Mouse (Mus musculus) heart, adult 18-20 months (tissue): ENCODE measurements around the gene Serpine3. TPM values are rescaled to one million over a fixed set of nuclear protein-coding genes. Genes with fewer than 3 reads are reported as not detected.

Experiments
- DNase-seq, 2 experiments: peaks; one replicate each; pipeline ENCODE4 v3.0.0; 2021 to 2022; ENCODE audit warnings: mixed read lengths in 1 of 2
- long read RNA-seq, 2 experiments: library from polyadenylated mRNA; stranded (forward); transcript quantifications; one replicate each; pipeline ENCODE4 v2.0.0; 2021
- total RNA-seq, 2 experiments: library from RNA; stranded (reverse); gene quantifications; 2 replicates each; pipeline ENCODE4 v1.2.3; 2021

Gene Serpine3
- total RNA-seq = not detected
- long read RNA-seq, experiment 1 = 0 reads
- long read RNA-seq, experiment 2 = 0 reads

DNA sequence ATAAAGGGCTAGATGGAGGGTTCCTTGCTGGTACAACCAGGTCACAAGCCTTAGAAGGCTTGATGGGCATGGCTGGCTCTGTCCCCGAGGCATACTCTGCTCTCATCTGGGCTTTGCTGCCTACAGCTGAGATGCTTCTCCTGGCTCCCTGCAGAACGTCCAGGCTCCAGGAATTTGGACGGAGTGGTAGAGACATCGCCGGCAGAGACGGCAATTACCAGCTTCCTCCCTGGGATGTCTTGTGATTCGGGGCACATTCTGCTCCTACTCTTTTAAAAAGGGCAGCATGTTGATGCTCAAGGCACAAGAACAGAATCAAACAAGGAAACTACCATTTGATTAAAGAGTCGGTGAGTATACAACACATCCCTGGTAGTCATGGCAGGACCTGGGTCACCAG, at the start of gene Serpine3:
TSS of gene Serpine3 (plus strand) at position 301 of the 400 bp plus-strand sequence.
- DNase-seq = no peak

DNA sequence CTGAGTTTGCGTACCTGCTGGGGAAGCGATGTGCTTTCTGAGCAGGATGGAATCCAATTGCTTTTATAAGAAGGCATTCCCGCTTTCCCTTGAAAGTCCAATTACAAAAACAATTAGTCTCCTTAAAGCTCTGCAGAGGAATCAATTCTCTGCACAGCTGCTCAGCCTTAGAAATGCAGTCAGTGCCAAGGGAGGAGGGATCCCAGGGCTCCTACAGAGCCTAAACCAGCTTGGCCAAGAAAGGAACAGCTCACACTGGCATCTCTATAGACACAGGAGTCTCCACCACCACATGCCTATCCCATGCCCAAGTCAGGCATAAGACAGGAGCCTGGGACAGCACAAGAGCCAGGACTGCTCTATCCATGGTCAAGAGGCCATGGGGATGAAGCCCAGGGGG, 41.1 kb upstream of the Serpine3 start:
- DNase-seq = no peak

DNA sequence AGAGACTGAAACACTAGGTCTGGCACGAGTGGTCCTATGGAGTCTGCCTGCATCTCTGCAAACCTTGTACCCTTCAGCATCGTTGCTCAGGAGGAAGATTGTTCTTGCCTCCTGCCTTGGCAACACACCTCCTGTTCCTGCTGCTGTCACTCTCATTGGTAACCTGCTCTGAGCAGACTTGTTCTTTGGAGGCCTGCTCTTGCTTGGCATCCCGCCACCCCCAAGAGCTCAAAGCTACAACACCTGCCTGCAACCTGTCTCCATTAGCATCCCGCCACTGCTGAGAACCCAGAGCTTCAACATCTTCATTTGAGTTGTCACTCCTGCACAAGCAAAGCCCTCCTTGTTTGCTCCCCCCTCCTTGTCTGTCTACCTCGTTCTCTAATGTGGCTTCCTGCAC, 35.5 kb upstream of the Serpine3 start:
- DNase-seq = no peak

DNA sequence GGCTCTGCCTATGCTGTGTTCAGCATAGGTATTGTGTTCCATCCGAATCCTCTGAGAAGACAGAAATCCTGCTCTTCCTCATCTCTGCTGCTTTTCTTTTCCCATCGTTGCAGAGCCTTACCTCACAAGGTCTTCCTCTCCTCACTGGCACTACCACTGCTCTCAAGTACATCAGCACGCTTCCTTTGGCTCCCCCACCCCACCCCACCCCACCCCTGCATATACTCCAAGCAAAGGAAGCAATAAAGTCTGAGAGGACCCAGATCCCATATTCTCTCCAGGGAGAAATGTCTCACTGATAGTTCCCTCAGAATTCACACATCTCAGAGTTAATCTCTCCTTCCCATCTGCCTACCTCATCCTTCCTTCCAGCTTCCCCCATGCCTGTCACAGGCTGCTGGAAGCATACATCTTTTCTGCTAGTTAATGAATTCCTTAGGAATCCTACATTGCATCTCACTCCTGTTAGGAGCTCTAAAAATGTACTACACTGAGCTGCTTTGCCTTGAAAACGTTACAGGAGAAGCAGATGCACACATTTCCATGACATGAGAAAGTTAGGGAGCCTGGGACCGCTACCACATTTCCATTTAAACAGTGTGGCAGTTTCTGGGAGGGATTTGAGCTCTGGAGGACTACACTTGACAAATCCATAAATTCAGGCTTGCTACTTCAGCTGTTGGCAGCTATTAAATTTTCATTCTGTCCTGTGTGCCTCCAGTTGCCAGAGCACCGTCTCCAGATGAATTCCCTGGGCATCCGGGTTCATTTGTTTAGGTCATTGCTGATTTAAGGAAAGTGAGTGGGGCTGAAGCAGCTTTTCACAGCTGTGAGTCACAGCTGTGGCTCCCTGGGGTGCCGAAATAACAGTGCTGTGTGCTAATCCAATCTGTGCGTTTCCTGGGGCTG, 25.8 kb upstream of the Serpine3 start:
- DNase-seq = peak; percentile 23 to 25

DNA sequence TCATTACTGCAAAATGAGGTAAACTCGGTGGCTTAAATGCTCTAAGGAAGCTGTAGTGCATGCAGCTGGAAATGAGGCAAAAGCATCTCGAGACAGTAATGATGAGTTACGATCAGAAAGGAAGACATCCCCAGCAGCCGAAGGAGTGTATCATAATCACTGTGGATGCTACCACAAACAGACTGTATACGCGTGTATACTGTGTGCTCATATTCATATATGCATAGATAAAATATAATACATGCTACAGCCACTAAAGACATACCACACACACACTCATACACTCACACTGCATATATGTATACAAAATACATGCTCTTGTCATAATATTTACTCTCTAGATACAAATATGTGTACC, 25.1 kb upstream of the Serpine3 start:
- DNase-seq = no peak

DNA sequence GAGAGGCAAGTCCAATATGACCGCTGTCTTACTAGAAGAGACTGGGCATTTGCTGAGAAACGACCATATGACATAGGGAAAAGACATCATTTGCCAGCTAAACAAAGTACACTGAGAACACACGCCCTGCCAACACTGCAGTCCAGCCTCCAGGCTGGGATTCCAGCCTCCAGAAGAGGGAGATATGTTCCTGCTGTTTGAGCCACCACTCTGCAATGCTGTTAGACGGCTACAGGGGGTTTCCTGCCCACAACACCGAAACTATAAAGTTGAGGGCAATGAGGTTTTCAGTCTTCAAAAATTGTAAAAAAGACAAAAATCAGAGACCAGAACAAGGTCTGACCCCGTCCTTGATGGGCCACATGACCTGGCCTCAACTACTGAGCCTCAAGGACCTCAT, 24.4 kb upstream of the Serpine3 start:
- DNase-seq = peak; percentile 30 to 49

DNA sequence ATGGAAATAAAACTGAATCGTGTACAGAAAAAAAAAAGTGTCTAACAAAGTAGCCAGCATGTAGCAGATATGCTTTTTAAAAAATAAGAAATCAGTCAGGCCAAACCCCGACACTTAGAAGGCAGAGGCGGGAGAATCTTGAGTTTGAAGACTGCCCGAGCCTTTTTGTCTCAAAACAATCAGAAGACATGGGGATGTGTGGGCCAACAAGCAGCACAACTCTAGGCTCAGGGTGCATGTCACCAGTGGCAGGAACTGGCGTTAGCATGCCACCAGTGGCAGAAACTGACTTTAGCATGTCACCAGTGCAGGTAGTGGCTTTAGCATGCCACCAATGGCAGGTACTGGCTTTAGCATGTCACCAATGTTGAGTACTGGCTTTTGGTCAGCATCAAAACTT, 23.9 kb upstream of the Serpine3 start:
- DNase-seq = no peak

DNA sequence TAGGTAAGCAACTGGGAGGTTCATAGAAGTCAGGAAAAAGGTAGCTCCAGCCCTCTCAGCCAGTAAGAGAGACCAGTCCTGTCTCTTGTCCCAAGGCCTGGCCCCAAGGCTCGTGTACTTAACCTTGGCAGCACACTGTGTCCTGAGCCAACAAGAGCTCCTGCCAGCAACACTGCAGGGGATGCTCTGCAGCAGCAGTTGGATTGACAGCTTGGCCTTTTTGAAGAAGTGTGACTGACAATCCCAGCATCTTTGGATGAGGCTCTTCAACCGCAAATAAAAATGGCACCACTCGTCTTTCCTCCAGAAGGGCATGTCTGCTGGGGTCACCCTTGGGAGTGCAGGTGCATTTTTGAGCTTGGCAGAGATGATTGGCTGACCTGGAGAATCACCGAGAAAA, 23.1 kb upstream of the Serpine3 start:
- DNase-seq = peak in 1 of 2 experiments; percentile 25

DNA sequence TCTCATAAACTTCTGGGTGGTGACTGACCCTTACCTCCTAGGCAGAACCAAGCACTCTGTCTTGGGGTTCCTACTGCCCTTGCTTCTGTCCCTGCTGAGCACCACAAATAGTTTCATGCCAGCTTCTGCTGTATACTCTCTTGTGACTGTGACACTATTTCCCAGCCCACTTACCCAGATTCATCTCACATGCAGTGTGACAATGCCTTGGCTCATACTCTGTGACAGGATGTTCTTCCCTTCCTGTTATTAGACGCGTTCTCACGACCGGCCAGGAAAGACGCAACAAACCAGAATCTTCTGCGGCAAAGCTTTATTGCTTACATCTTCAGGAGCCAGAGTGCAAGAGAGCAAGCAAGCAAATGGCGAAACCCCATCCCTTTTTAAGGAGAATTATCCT, 21.1 kb upstream of the Serpine3 start:
- DNase-seq = peak in 1 of 2 experiments; percentile 21

DNA sequence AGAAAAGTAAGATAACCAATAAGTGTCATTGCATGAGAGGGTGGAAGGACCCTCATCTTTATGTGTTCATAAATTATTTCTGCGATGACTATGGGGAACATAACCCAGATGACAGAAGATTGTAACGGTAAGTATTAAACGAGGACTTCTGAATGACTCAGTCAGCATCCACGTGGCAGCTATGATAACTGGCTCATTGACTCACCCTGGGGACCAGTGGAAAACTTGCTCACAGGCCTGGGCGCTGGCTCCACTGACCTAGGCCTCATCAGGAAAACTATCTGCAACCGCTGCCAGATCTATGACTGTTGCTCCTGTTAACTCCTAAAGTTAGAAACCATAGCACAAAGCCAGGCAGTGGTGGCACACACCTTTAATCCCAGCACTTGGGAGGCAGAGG, 15.1 kb upstream of the Serpine3 start:
- DNase-seq = no peak

DNA sequence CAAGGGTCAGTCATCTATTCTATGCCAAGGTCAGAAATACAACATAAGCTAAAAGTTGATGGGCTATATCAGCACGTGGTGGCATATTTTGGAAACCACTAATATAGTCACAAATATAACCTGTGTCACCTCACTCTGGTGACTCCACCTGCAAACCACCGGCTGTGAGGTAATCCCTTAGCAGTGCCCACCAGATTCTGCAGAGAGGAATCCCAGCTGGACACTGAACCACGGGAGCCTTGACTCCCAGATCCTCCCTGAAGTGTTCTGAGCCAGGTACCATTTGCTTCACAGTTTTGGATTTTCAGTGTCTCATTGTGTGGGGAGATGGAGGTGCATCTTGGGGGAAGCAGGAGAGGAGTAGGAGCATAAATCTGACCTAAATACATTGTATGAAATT, 13.1 kb upstream of the Serpine3 start:
- no peak for DNase-seq

DNA sequence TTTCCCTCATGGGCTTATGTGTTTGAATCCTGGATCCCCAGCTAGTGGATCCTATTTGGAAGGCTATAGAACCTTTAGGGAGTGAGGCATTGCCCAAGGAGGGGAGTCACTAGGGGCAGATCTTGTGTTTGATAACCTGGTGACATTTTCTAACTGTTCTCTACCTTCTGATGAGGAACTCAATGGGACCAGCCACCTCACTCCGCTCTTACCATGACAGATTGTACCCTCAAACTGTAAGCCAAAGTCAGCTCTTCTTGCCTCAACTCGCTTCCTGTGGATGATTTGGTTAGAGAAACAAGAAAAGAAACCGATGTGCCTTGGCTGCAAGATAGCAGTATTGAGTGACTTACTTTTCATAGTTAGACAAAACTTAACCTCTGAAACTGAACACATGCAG, 11.7 kb upstream of the Serpine3 start:
- no peak for DNase-seq

DNA sequence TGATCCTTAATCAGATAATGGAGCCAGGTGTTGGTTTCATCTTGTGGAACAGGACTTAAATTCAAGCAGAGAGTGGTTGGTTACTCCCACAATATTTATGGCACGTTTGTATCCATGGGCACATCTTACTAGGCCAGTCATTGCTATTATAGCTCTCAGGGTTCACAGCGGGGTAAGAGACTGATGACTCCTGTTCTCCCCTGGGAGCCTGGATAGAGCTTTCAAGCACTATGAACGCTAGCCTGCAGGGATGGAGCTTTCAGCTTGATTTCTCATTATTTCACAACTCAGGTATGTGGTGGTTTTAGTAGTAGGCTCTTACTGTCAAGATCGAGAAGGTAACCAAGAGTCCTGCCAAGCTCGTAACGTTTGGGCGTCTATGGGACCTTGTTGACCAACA, 7.5 kb upstream of the Serpine3 start:
- DNase-seq = no peak

DNA sequence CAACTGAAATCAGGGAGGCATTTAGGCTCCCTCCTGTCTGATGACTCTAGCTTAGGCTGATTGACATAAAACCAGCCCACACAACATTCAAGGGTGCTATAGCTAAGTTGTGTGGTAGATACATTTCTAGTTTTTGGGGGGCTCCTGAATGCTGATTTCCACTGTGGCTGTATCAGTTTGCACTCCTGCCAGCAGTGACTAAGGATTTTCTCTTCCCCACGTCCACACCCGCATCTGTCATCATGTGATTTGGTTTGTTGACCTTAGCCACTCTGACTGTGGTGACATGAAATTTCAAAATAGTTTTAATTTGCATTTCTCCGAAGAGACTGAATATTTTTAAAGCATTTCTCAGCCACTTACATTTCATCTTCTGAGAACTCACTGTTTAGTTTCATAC, 6.0 kb upstream of the Serpine3 start:
- no peak for DNase-seq

DNA sequence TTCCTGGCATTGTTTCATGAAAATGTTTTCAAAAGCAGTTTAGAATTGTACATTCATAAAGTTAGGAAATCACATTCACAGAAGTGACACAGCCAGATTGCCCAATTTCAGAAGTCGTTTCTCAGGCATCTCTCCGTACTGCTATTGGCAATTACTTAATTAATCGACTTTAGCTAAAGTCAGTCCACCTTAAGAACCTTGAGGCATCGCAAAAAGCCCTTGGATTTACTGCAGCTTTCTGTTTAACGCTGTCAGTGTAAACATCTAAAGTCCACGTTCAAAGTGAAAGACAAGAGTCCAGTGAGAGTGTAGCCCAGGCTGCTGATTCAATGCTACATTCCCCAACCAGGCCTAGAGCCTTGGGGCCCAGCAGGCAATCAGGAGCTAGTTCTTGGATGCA, 1.1 kb upstream of the Serpine3 start:
- no peak for DNase-seq

DNA sequence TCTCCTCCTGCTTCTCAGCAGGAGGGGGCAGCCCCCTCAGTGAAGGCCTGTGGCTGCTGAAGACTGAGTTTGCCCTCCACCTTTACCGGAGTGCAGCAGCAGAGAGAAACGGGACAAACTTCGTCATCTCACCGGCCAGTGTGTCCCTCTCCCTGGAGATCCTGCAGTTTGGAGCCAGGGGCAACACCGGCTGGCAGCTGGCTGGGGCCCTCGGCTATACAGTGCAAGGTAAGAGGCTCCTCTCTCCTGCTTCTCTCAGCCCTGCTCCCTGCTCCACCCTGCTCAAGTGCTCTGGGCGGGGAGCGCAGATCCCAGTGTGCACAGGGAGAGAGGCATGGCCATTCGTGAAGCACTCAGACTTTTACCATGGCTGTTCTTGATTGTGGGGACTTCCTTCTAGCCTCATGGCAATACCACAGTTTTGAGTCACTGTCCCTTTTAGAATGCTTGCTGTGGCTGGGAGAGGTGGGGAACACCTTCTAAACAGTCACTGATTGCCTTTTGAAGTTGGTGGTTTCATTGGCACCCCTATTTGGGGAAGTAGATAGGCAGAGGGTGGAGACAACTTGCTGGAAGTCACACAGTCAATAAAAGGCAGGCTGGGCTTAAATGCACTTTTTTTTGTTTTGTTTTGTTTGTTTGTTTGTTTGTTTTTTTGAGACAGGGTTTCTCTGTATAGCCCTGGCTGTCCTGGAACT, 1.7 kb downstream of the Serpine3 start:
- no peak for DNase-seq

DNA sequence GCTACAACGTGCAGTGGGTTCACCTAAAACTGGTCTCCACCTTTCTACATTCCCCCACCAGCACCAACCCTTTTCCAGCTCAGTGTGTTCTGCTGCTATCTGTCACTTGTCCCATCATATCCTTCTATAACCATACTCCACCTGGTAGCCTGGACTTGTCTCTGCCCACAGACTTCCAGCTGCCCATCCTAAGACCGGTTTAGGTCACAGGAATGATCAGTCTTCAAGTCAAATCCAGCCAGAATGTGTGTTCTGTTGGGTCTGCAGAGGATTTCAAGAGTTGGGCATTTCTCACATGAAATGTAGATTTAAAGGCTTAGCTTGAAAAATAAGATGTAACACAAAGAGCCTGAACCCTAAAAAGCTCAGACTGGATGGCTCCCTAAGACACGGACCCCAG, 10.2 kb downstream of the Serpine3 start:
- no peak for DNase-seq

DNA sequence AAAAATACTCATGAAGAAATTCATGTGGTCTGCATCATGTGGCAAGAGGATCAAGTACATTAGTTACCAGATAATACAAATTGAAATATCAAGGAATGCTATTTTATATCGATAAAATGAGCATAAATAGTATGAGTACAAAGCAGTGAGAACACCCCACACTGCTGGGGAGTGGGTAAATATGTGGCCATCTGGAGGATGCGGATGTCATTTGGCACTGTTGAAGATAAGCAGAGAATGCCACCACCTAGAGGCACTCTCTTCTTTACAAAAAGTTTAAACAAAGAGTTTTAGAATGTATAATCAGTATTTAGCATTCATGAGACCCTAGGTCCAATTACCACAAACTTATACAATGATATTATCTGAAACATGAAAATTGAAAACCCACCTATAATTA, 54.7 kb downstream of the Serpine3 start:
- no peak for DNase-seq

DNA sequence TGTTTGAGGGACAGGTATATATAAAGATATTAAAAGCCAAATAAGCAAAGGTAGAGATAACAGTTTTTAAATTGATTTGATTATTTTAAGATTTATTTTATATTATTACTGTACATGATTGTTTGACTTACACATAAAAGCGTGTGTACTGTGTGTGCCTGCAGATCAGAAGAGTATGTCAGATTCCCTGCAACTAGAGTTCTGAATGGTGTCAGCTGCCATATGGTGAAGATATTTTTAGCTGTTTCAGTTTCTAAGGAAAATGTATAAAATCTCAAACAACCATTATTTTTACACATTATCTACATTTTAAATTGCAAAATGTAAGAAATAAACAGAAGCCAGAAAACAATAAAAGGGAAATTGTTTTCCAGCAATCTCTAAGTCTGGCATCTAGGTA, 58.2 kb downstream of the Serpine3 start:
- no peak for DNase-seq

DNA sequence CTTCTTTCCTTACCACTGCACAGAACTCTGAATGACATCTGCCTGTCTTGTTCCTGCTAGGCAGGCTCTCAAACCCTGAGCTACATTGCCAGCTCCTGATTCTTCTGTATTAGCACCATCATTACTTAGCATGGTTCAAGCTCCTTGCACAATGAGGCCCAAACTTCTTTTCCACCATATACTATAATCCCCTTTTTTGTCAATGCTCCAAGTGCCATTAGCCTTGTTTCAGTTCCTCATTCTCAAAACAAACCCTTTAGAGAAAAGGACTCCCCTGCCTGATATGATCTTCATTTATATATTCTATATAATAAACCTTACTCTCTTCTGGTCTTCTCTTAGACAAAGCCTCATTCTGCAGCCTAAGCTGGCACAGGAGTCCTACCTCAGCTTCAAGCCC, 61.1 kb downstream of the Serpine3 start:
- no peak for DNase-seq

DNA sequence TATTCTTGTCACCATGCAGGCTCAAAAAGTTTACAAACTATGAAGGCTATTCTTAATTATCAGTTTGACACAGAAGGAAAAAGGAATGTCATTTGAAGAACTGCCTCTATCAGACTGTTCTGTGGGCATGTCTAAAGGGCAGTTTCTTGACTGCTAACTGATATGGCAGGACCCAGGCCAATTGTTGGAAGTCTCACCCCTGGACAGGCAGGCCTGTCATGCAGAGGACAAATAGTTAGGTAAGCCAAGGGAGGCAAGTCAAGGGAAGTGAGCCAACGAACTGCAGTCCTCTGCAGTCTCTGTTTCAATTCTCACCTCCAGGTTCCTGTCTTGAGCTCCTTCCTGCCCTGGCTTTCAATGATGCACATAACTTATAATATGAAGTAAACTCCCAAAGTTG, 68.4 kb downstream of the Serpine3 start:
- DNase-seq = peak; percentile 22 to 45

DNA sequence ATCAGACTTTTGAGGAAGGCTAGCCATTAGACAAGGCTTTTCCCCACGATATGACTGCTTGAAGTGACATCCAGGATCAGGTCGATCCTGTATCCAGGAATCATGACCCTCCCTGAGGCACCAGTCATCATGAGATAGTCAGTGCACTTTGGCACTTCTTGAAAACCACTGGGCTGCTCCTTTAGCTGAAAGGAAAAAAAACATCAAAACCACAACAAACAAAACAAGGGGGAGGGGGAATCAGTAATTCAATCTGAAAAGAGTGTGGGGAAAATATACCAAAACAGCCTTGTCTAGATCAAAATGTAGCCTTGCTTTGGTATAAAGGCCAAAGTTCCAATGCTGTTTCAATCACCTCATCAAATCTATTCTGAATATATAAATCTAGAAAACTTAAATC, 70.2 kb downstream of the Serpine3 start:
- DNase-seq = no peak

DNA sequence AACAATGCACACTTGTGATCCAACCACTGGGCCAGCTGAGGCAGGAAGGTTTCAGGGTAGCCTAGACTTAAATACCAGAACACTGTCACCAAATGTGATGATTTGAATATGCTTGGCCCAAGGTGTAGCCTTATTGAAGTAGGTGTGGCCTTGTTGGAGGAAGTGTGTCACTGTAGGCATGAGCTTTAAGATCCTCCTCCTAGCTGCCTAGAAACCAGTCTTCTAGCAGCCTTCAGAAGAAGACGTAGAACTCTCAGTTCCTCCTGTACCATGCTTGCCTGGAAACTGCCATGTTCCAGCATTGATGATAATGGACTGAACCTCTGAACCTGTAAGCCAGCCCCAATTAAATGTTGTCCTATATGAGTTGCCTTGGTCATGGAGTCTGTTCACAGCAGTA, 72.2 kb downstream of the Serpine3 start:
- DNase-seq = no peak
